Mouse (Mus musculus) stomach, embryonic 15.5 days (tissue): ENCODE data around the gene Sipa1l2. TPM values are rescaled to one million over a fixed set of nuclear protein-coding genes. Genes with fewer than 3 reads are reported as not detected.

Experiments
- ATAC-seq: fragments of 200-750 bp; cut with Nextera tagmentation; 2 replicates; pipeline ENCODE4 v1.8.0; 2017; ENCODE audit warnings: low read depth, moderate number of reproducible peaks, moderate TSS enrichment; ENCODE audit not compliant: insufficient read depth, low FRiP score
- H3K27ac ChIP-seq: fragments of 300-500 bp; sonication (generic); 2 replicates; pipeline ENCODE4 v1.5.1; 2015; ENCODE audit warnings: mild to moderate bottlenecking, inconsistent platforms
- H3K27me3 ChIP-seq: fragments of 300-500 bp; sonication (generic); replicated peaks from 2 replicates; pipeline ENCODE4 v1.6.1; 2015; ENCODE audit warnings: inconsistent platforms
- H3K36me3 ChIP-seq: fragments of 300-500 bp; sonication (generic); 2 replicates; pipeline ENCODE4 v1.6.1; 2015; ENCODE audit warnings: inconsistent platforms
- H3K4me1 ChIP-seq: fragments of 300-500 bp; sonication (generic); 2 replicates; pipeline ENCODE4 v1.6.1; 2015; ENCODE audit warnings: inconsistent platforms
- H3K4me2 ChIP-seq: fragments of 300-500 bp; sonication (generic); 2 replicates; pipeline ENCODE4 v1.6.1; 2015; ENCODE audit warnings: mild to moderate bottlenecking, inconsistent platforms
- H3K4me3 ChIP-seq: fragments of 300-500 bp; sonication (generic); replicated peaks from 2 replicates; pipeline ENCODE4 v1.5.1; 2015; ENCODE audit warnings: inconsistent platforms
- H3K9ac ChIP-seq: fragments of 300-500 bp; sonication (generic); 2 replicates; pipeline ENCODE4 v1.6.1; 2015; ENCODE audit warnings: inconsistent platforms
- H3K9me3 ChIP-seq: fragments of 300-500 bp; sonication (generic); 2 replicates; pipeline ENCODE4 v1.6.1; 2016; ENCODE audit warnings: inconsistent platforms
- WGBS: fragments of 180-500 bp; shearing (Covaris S2); methylation state at CpG from one replicate; pipeline ENCODE4 v1.1.7; 2015; 5-methylcytosine and 5-hydroxymethylcytosine counted together
- polyA plus RNA-seq: library from polyadenylated mRNA; unstranded; fragments of >200 nt; fragmentation: Nextera tagmentation; extraction: Ambion mirVana; gene quantifications from 2 replicates; pipeline ENCODE4 v1.2.1, GENCODE M21; 2015

The Sipa1l2 gene
- polyA plus RNA-seq, 1 experiment from 2014 or later, result 8.3 TPM

- Histone ChIP-seq H3K4me3 (no peak overlapping the region), H3K27me3 (no peaks in the 10 kb centered on the region), H3K4me1 (peaks cover 10% of the 10 kb centered on the region), H3K9me3 (no peaks in the 10 kb centered on the region), H3K27ac (no peak overlapping the region), H3K4me2 (no peak overlapping the region), H3K36me3 (no peaks in the 10 kb centered on the region), H3K9ac (no peak overlapping the region)
- no peak for ATAC-seq
- WGBS, result 93% methylated on average over 4 of the region's 4 CpGs
Measured at GRCm38 (mm10) chr8:125572246-125572645, 2.6 kb upstream of the Sipa1l2 start.

GRCm38 (mm10) chr8:125570835-125571465 lies 1.3 kb upstream of the Sipa1l2 start:
- H3K4me3 ChIP-seq, result 0 out of 2 replicates have a peak overlapping the region, but pooled peaks have one; percentile 7
- no peaks in the 10 kb centered on the region for H3K9me3 ChIP-seq
- H3K36me3 ChIP-seq, result no peaks in the 10 kb centered on the region
- H3K27me3 ChIP-seq, result no peaks in the 10 kb centered on the region
- peaks cover 10% of the 10 kb centered on the region for H3K4me1 ChIP-seq
- WGBS, result 59% methylated on average over 12 of the region's 12 CpGs
- peak overlapping the region; percentile 98 for H3K4me2 ChIP-seq
- peak overlapping the region; percentile 76; the same call in 1 of the 2 replicates for H3K27ac ChIP-seq
- H3K9ac ChIP-seq, result no peak overlapping the region
- ATAC-seq, result no peak

- Histone ChIP-seq H3K9me3 (no peaks in the 10 kb centered on the region), H3K4me3 (peak overlapping the region; percentile 64), H3K27ac (peak overlapping the region; percentile 76), H3K27me3 (no peaks in the 10 kb centered on the region), H3K36me3 (no peaks in the 10 kb centered on the region), H3K4me2 (peak overlapping the region; percentile 98), H3K9ac (peak overlapping the region; percentile 27; the same call in 1 of the 2 replicates), H3K4me1 (peaks cover 10% of the 10 kb centered on the region)
- WGBS, result 6% methylated on average over 13 of the region's 13 CpGs
- ATAC-seq, result peak; percentile 40
Measured at GRCm38 (mm10) chr8:125570389-125570788, 781 bp upstream of the Sipa1l2 start.

GRCm38 (mm10) chr8:125568851-125569532 lies 616 bp downstream of the Sipa1l2 start:
- no peaks in the 10 kb centered on the region for H3K36me3 ChIP-seq
- WGBS, result under 1% methylated on average over 39 of the region's 39 CpGs
- H3K27me3 ChIP-seq, result no peaks in the 10 kb centered on the region
- peak overlapping the region; percentile 48 for H3K9ac ChIP-seq
- H3K4me1 ChIP-seq, result peaks cover 10% of the 10 kb centered on the region
- ATAC-seq, result no peak
- peak overlapping the region; percentile 98 for H3K4me2 ChIP-seq
- H3K9me3 ChIP-seq, result no peaks in the 10 kb centered on the region
- H3K27ac ChIP-seq, result peak overlapping the region; percentile 62
- peak overlapping the region; percentile 64 for H3K4me3 ChIP-seq

GRCm38 (mm10) chr8:125568421-125568850 lies 1.2 kb downstream of the Sipa1l2 start:
- Histone ChIP-seq H3K9me3 (no peaks in the 10 kb centered on the region), H3K4me1 (peaks cover 10% of the 10 kb centered on the region), H3K36me3 (no peaks in the 10 kb centered on the region), H3K27me3 (no peaks in the 10 kb centered on the region), H3K4me3 (peak overlapping the region; percentile 64), H3K9ac (no peak overlapping the region; the same call in 1 of the 2 replicates), H3K4me2 (peak overlapping the region; percentile 98), H3K27ac (no peak overlapping the region)
- ATAC-seq, result no peak
- 3% methylated on average over 14 of the region's 14 CpGs for WGBS

- 51% methylated on average over 7 of the region's 7 CpGs for WGBS
- H3K4me2 ChIP-seq, result peak overlapping the region; percentile 98; the same call in 1 of the 2 replicates
- no peak for ATAC-seq
Measured at GRCm38 (mm10) chr8:125567569-125567968, 2.0 kb downstream of the Sipa1l2 start.

GRCm38 (mm10) chr8:125562878-125563277 lies 6.7 kb downstream of the Sipa1l2 start:
- WGBS, result 68% methylated on average over 8 of the region's 8 CpGs
- Histone ChIP-seq H3K4me2 (no peak overlapping the region), H3K36me3 (no peaks in the 10 kb centered on the region), H3K27ac (no peak overlapping the region), H3K27me3 (no peaks in the 10 kb centered on the region), H3K9ac (no peak overlapping the region), H3K4me1 (peaks cover 33% of the 10 kb centered on the region), H3K4me3 (no peak overlapping the region), H3K9me3 (no peaks in the 10 kb centered on the region)
- ATAC-seq, result no peak

More at GRCm38 (mm10) chr8:125567569-125567968, 2.0 kb downstream of the Sipa1l2 start:
- Histone ChIP-seq H3K4me1 (peaks cover 18% of the 10 kb centered on the region), H3K9me3 (no peaks in the 10 kb centered on the region), H3K9ac (no peak overlapping the region), H3K27ac (no peak overlapping the region), H3K4me3 (no peak overlapping the region), H3K36me3 (no peaks in the 10 kb centered on the region), H3K27me3 (no peaks in the 10 kb centered on the region)

GRCm38 (mm10) chr8:125560825-125561490 lies 8.7 kb downstream of the Sipa1l2 start:
- H3K9me3 ChIP-seq, result no peaks in the 10 kb centered on the region
- H3K36me3 ChIP-seq, result no peaks in the 10 kb centered on the region
- 58% methylated on average over 11 of the region's 11 CpGs for WGBS
- H3K4me3 ChIP-seq, result no peak overlapping the region
- no peak overlapping the region for H3K9ac ChIP-seq
- H3K4me1 ChIP-seq, result peaks cover 49% of the 10 kb centered on the region
- H3K4me2 ChIP-seq, result no peak overlapping the region
- ATAC-seq, result no peak
- no peaks in the 10 kb centered on the region for H3K27me3 ChIP-seq
- peak overlapping the region; percentile 12; the same call in 1 of the 2 replicates for H3K27ac ChIP-seq

GRCm38 (mm10) chr8:125559066-125559653 lies 10.4 kb downstream of the Sipa1l2 start:
- no peak overlapping the region for H3K4me3 ChIP-seq
- ATAC-seq, result no peak
- 43% methylated on average over 5 of the region's 5 CpGs for WGBS

GRCm38 (mm10) chr8:125558109-125559065 lies 11.2 kb downstream of the Sipa1l2 start:
- WGBS, result 17% methylated on average over 23 of the region's 23 CpGs
- no peaks in the 10 kb centered on the region for H3K27me3 ChIP-seq

More at GRCm38 (mm10) chr8:125559066-125559653, 10.4 kb downstream of the Sipa1l2 start:
- peaks cover 49% of the 10 kb centered on the region for H3K4me1 ChIP-seq
- no peaks in the 10 kb centered on the region for H3K36me3 ChIP-seq
- H3K4me2 ChIP-seq, result peak overlapping the region; percentile 43
- H3K9me3 ChIP-seq, result no peaks in the 10 kb centered on the region
- no peaks in the 10 kb centered on the region for H3K27me3 ChIP-seq
- peak overlapping the region; percentile 62; the same call in 1 of the 2 replicates for H3K27ac ChIP-seq
- H3K9ac ChIP-seq, result no peak overlapping the region

More at GRCm38 (mm10) chr8:125558109-125559065, 11.2 kb downstream of the Sipa1l2 start:
- Histone ChIP-seq H3K27ac (peak overlapping the region; percentile 63), H3K36me3 (no peaks in the 10 kb centered on the region), H3K4me3 (0 out of 2 replicates have a peak overlapping the region, but pooled peaks have one; percentile 2), H3K9ac (no peak overlapping the region), H3K4me1 (peaks cover 48% of the 10 kb centered on the region), H3K9me3 (no peaks in the 10 kb centered on the region), H3K4me2 (peak overlapping the region; percentile 43)
- peak; percentile 62 for ATAC-seq
